Mouse (Mus musculus): Measurements from ENCODE around the gene Mospd3. TPM values are rescaled to one million over a fixed set of nuclear protein-coding genes. Genes with fewer than 3 reads are reported as not detected.

The Mospd3 gene
- polyA plus RNA-seq (2014; fragmentation: Illumina TruSeq; extraction: RNeasy Lipid Tissue Mini Kit (QIAGEN cat#74804)), result not detected

DNA sequence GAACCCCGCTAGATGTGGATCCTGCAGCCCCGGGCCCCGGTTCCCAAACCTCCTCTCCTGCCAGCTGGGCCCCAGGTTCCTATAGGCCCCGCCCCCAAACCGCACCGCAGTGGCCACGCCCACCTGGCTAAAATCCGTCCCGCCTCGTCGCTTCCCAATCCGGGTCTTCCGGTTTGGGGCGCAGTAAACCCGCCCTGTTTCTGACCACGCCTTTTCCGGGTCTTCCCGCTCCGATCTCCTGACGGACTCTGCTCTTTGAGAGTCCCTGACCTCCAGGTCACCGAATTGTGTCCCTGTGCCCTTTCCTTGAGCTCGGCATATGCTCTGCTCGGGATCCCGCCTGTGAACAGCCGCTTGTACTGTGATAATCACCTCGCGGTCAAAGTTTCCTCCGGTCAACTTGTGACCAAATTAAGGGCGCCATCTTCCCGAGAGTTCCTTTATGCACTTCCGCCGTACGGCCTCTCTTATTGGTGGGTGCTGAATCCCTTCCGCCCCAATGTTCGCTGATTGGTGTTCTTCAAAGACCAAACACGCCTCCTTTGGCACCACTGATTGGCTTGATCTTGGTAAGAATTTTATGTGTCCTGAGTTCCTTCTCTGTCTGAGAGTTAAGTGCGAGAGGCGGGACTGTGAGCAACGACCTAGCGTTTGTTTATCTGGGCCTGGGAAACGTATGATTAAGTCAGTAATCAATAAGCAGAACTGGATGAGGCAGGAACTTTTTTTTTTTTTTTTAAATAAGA, at the start of gene Mospd3:
Gene Mospd3, minus strand, starts transcription at position 440 of the 746 bp plus-strand sequence.

DNA sequence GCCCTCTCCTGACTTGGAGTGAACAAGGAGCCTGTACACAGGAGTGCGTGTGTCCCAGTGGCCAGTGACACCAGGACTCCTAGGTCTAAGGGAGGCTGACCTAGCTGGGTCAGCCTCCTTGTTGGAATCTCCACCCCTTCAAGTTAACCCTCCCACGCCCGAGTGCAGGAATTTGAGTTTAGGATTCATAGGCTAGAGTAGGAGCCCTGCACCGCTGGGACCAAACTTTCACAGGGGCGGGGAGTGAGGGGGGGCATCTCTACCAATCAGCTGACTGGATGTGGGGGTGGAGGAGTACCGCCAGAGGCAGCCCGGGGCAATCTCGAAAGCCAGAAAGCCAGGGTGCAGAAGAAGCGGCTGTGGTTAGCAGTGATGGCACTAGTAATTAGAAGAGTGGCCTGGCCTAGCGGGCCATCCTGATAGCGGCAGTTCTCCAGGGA, 44.8 kb upstream of the Mospd3 start, which contains the start of gene Irs3:
Gene Irs3, minus strand, starts transcription at position 63 of the 440 bp plus-strand sequence.

DNA sequence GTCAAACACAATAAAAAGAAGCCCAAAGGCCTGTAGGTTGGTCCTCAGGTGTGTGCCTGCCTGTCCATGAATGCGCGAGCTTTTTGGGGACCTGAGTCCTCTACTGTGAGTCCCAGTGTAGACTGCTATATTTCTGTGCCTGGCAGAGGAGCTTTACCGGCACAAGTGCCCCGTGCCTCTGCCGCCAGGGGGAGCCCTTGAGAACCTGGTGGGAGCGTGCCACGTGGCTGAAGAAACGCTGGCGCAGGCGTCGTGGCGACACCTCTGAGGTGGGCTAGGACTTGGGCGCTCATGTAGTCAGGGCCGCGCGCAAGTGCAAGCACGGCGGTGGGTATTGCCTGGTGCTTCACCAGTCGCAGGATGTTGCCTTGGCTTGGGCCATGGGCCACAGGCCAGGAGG, 40.2 kb upstream of the Mospd3 start, which contains the start of gene Sap25:
Gene Sap25, plus strand, starts transcription at position 281 of the 400 bp plus-strand sequence.

GRCm38 (mm10) chr5:137628498-137629305, 27.8 kb upstream of the Mospd3 start, which contains the start of the genes Fbxo24, Lrch4 and Gm20605:
Gene Fbxo24 (minus strand): TSS chr5:137629002.
Gene Lrch4 (plus strand): TSS chr5:137629121.
Gene Gm20605 (plus strand): TSS chr5:137629175.

GRCm38 (mm10) chr5:137613550-137613949, 12.7 kb upstream of the Mospd3 start, which contains the start of gene Pcolce:
Gene Pcolce (minus strand): TSS chr5:137613784.

DNA sequence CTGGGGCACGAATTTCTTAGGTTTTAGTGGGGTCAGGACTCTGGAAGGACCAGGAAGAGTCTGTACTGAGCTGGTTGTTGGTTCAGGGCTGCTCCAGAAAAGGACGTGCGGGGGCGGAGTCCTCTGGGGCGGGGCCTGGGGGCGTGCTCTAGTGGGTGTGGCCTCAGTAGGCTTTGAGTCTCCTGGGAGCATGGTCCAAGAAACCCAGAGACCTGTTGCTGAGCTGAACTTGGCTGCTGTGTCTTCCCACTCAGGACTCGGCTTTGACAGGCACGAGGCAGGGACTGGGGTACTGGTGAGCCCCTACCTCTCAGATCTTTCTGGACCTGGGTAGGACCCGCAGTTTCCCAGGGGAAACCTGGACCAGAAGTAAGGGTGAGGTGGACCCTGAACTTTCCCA, 31.2 kb downstream of the Mospd3 start, which contains the start of gene Tfr2:
Gene Tfr2, plus strand, starts transcription at position 176 of the 400 bp plus-strand sequence.

DNA sequence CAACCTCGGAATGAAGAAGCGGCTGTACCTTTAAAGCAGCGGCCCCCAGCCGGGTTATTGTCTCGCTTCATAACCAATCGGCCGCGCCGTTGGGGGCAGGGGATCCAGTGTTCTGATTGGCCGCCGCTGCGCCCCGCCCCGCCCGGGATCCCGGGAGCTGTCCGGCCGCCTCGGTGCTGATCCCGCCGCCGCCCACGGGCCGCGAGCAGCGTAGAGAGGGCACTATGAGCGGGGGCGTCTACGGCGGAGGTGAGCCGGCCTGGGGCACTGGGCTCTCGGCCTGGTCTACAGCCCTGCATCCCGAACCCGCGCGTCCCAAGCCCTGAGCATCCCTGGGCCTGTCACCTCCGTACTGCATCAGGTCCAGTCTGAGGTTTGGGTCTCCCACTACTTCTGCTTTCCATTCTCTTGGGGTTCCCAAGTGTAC, 47.4 kb downstream of the Mospd3 start, which contains the start of gene Actl6b:
Gene Actl6b, plus strand, starts transcription at position 107 of the 427 bp plus-strand sequence.

Other genes with a start within 250 kb of the Mospd3 start
- not detected for gene Zan, start 124.0 kb downstream of the Mospd3 start, polyA plus RNA-seq (2014; fragmentation: Illumina TruSeq; extraction: RNeasy Lipid Tissue Mini Kit (QIAGEN cat#74804))
- not detected for gene Pop7, start 98.5 kb downstream of the Mospd3 start, polyA plus RNA-seq (2014; fragmentation: Illumina TruSeq; extraction: RNeasy Lipid Tissue Mini Kit (QIAGEN cat#74804))
- gene Gigyf1, start 82.5 kb downstream of the Mospd3 start, polyA plus RNA-seq (2014; fragmentation: Illumina TruSeq; extraction: RNeasy Lipid Tissue Mini Kit (QIAGEN cat#74804)), result 2.0 TPM
- gene Epo, start 67.8 kb downstream of the Mospd3 start, polyA plus RNA-seq (2014; fragmentation: Illumina TruSeq; extraction: RNeasy Lipid Tissue Mini Kit (QIAGEN cat#74804)), result not detected
- 0.46 TPM for gene Gnb2, start 67.5 kb downstream of the Mospd3 start, polyA plus RNA-seq (2014; fragmentation: Illumina TruSeq; extraction: RNeasy Lipid Tissue Mini Kit (QIAGEN cat#74804))
- gene Actl6b, start 47.5 kb downstream of the Mospd3 start, polyA plus RNA-seq (2014; fragmentation: Illumina TruSeq; extraction: RNeasy Lipid Tissue Mini Kit (QIAGEN cat#74804)), result not detected
- gene Tfr2, start 31.2 kb downstream of the Mospd3 start, polyA plus RNA-seq (2014; fragmentation: Illumina TruSeq; extraction: RNeasy Lipid Tissue Mini Kit (QIAGEN cat#74804)), result not detected
- 12.5 TPM for gene Pcolce, start 12.7 kb upstream of the Mospd3 start, polyA plus RNA-seq (2014; fragmentation: Illumina TruSeq; extraction: RNeasy Lipid Tissue Mini Kit (QIAGEN cat#74804))
- gene Fbxo24, start 27.9 kb upstream of the Mospd3 start, polyA plus RNA-seq (2014; fragmentation: Illumina TruSeq; extraction: RNeasy Lipid Tissue Mini Kit (QIAGEN cat#74804)), result not detected
- 0.37 TPM for gene Lrch4, start 28.1 kb upstream of the Mospd3 start, polyA plus RNA-seq (2014; fragmentation: Illumina TruSeq; extraction: RNeasy Lipid Tissue Mini Kit (QIAGEN cat#74804))
- gene Gm20605, start 28.1 kb upstream of the Mospd3 start, polyA plus RNA-seq (2014; fragmentation: Illumina TruSeq; extraction: RNeasy Lipid Tissue Mini Kit (QIAGEN cat#74804)), result not detected
- not detected for gene Sap25, start 40.3 kb upstream of the Mospd3 start, polyA plus RNA-seq (2014; fragmentation: Illumina TruSeq; extraction: RNeasy Lipid Tissue Mini Kit (QIAGEN cat#74804))
- not detected for gene Irs3, start 44.7 kb upstream of the Mospd3 start, polyA plus RNA-seq (2014; fragmentation: Illumina TruSeq; extraction: RNeasy Lipid Tissue Mini Kit (QIAGEN cat#74804))
- 7.5 TPM for gene Agfg2, start 83.7 kb upstream of the Mospd3 start, polyA plus RNA-seq (2014; fragmentation: Illumina TruSeq; extraction: RNeasy Lipid Tissue Mini Kit (QIAGEN cat#74804))
- gene Nyap1, start 140.5 kb upstream of the Mospd3 start, polyA plus RNA-seq (2014; fragmentation: Illumina TruSeq; extraction: RNeasy Lipid Tissue Mini Kit (QIAGEN cat#74804)), result not detected
- gene Tsc22d4, start 144.7 kb upstream of the Mospd3 start, polyA plus RNA-seq (2014; fragmentation: Illumina TruSeq; extraction: RNeasy Lipid Tissue Mini Kit (QIAGEN cat#74804)), result 0.86 TPM
- 2.3 TPM for gene Ppp1r35, start 177.8 kb upstream of the Mospd3 start, polyA plus RNA-seq (2014; fragmentation: Illumina TruSeq; extraction: RNeasy Lipid Tissue Mini Kit (QIAGEN cat#74804))
- 13.7 TPM for gene Mepce, start 186.6 kb upstream of the Mospd3 start, polyA plus RNA-seq (2014; fragmentation: Illumina TruSeq; extraction: RNeasy Lipid Tissue Mini Kit (QIAGEN cat#74804))
- 6.6 TPM for gene Zcwpw1, start 186.7 kb upstream of the Mospd3 start, polyA plus RNA-seq (2014; fragmentation: Illumina TruSeq; extraction: RNeasy Lipid Tissue Mini Kit (QIAGEN cat#74804))
- 0.46 TPM for gene Pilra, start 235.2 kb upstream of the Mospd3 start, polyA plus RNA-seq (2014; fragmentation: Illumina TruSeq; extraction: RNeasy Lipid Tissue Mini Kit (QIAGEN cat#74804))

Data from ovary, adult 10 weeks (tissue).